Mouse (Mus musculus) liver, adult (tissue): Measurements from ENCODE around the gene Igfbp3.

Experiments
- GATA4 ChIP-seq: IDR thresholded peaks from 2 replicates; pipeline ENCODE4 v1.6.1; 2014; ENCODE audit warnings: mild to moderate bottlenecking, low read length; ENCODE audit not compliant: insufficient replicate concordance

Gene Igfbp3

DNA sequence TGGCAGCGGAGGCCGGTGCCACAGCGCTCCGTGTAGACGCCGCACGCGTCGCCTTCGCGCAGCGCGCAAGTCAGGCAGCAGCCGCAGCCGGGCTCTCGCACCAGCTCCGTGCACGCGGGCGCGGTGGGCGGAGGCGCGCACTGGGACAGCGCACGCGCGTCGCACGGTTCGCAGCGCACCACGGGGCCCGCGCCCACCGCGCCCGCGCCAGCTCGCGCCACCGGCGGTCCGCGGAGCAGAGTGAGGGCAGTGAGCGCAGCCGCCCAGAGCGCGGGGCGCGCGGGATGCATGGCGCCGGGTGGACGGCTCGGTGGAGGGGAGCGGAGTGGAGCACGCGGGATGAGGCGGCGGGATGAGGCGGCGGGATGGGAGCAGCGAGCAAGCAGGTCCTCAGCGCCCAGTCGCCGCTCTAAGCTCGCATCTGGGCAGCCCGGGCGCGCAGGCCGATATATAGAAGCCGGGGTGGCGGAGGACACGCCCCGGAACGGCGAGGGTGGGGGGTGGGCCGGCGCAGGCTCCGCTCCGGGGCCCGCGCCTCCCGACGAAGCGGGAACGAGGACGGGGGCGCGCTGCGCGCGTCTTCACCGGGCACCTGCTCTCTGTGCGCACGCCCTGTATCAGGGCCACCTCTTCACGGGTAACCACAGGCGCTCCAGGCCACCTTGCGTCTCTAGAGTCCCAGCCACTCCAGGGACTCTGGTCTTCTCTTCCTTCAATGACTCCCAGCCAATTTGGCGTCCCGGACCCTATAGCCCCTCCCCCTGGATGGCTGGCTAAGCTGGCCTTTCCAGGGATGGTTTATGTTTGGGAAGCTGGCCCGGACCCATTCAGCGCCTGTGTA lies at the start of gene Igfbp3:
Gene Igfbp3, minus strand, starts transcription at position 423 of the 841 bp plus-strand sequence.
- TF ChIP-seq GATA4, result no peak

DNA sequence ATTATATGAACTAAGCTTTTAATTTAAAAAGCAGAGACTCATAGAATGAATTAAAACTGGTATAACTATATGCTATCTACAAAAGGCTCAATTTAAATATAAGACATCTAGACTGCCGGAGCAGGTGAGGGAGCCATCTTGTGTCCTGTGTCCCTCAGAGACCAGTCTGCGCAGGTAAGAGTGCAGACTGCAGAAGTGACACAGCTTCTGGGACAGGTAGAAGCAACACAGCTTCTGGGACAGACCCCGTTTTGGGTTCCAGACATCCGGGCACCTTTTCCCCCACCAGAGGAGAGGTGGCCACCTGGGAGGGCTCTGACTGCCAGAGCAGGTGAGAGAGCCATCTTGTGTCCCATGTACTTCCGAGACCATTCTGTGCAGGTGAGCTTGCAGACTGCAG lies 37.1 kb upstream of the Igfbp3 start:
- TF ChIP-seq GATA4, result no peak

DNA sequence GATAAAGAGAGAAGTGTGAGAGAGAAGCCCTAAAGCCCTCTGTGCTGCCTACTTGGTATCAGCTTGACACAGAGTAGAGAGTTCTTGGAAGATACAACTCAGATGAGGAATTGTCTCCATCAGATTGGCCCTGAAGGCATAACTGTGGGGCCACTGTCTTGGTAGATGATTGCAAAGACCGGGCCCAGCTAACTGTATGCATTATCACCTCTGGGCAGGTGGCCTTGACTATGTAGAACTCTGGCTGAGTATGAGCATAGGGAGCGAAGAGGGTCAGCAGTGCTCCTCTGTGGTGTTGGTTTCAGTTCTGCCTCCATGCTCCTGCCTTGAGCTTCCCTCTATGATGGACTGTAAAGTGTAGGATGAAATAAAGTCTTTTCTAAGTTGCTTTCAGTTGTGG lies 36.7 kb upstream of the Igfbp3 start:
- TF ChIP-seq GATA4, result no peak

DNA sequence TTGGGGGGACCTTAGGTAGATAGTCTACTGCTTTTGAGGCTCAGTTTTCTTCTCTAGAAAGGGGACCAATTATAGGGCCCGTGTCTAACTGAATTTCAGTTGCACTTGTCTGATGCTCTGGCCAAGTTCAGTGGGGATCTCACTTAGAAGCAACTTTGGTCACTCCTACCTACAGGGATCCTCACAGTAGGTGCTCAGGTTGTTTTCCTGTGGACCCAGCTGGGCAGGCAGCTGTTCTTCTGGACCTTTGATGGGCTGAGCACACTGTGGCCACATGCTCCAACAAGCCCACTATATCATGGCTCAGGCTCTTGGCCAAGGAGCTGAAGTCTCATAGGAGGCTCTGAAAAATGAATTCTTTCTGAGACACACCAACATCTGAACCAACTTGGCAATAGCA lies 31.1 kb upstream of the Igfbp3 start:
- TF ChIP-seq GATA4, result no peak

DNA sequence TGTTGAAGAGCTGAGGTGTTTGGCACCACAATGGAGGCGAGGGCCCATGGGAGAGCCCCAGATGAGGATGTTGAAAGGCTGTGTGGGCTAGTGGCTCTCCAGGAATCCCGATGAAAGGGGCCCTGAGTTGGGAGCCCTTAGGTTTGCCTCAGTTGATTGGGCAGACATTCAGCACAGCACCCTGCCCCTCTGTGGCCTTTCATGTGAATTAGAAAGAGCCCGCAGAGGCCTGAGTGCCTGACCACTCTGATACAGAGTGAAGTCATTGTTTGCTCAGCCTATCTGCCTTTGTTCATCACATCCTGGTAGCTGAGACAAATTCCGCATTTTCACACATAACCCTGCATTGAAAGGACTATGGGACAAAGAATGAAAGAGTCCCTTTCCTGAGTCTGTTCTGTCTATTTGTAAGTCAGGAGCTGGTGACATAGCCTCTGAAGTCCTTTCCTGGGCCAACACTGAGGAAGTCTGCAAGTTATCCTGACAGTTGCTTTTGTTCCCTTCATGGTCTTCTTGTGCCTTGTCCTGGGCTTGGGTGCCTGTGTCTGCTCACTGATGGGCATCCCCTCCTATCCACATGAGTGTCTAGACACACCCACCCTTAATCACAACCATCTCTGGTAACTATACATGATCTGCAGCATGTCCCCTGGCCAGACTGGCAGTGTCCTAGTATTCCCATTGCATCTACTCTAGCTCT lies 25.5 kb upstream of the Igfbp3 start:
- TF ChIP-seq GATA4, result no peak

DNA sequence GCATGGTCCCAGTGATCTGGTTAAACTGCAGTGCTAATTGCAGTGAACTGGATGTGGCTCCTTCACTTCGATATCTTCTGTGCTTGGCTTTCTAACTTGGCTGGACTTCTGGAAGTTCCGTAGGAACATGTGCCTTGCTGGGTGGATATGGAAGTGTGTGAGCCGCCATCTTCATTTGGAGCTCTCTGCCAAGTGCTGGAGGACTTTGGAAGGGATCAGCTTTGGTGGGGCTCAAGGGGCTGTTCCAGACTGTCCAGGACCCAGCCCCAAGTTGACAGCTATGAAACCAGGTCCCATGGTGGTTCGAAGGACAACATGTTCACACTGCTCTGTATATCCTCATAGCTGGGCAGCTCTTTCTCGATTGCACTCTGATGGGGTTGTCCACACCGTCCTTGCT lies 24.8 kb upstream of the Igfbp3 start:
- no peak for TF ChIP-seq GATA4

DNA sequence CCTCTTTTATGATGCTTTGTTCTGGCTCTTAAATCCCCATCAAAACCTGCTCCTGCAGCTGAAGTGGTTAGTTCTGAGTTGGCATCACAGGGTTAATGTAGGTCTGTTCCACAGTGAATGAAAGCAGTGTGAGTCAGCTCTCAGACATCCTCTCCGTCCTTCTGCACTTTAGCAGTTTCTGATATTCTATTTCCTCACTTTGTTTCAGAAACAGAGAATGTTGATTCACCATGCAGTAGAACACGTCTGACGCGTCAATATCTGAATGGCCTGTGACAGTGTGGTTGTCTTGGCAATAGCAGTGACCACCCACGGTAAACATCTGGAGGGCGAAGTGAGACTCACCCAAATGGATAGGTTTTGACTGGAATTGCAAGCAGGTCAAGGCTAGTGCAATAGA lies 24.0 kb upstream of the Igfbp3 start:
- TF ChIP-seq GATA4, result no peak

DNA sequence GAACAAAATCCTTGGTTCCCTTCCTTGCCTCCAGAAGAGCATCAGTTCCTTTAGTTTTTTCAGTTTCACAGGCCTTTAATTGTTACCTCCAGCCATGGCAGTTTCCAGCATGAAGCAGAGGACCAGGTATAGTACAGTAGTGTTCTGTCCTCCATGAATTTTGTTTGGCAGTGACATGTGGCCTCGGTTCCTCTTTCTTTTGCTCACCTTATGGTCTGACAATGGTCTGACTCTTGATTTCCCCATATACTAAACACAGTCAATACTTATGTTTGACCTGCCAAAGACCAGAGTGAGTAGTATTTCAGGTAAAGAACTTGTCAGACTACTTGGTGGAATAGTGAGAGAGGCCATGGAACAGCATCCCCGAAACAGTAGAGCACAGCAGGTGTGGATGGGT lies 23.0 kb upstream of the Igfbp3 start:
- TF ChIP-seq GATA4, result no peak

DNA sequence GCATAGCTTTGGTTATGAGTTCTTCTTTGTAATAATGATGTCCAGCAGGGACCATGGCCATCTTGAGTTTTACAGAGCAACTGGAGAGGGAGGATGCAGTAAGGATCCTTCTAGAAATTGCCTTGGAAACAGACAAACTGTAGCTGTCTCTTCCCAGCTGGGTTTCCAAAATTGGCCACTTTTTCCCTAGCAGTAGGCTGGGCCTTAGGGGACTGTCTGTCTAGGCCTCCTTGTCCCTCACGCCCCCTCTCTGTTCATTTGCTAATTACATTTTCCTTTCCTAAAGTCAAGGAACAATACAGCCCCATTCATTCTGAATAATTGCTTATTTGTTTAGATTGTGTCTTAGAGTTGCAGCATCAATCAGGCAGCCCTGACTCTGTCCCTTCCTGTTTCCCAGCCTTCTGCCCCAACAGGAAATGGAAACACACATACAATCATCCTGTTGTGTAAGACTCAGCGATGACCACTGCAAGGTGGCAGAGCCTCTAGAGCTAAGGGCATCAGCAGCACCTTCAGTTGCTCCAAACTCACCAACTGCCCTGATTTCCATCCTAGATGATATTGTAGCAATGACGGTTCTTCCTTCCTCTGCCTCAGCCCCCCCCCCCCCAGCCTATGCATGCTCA lies 21.4 kb upstream of the Igfbp3 start:
- TF ChIP-seq GATA4, result no peak

DNA sequence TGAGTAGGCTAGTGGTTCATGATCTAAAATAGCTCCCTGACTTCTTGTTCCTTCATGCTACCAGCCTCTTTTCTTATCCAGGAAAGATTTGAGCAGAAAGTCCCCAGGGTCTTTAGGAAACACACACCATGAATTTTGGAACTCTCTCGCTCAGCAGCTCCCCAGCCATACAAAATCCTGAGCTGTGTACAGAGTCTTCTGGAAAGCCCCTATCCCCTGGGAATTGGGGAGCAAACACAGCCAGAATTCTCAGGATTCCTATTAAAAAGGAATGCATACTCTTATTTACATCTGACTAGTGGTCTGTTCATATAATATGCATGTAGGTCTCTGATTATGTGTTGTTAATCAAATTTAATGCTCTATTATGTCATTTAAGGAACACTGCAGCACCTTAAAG lies 20.7 kb upstream of the Igfbp3 start:
- TF ChIP-seq GATA4, result no peak

DNA sequence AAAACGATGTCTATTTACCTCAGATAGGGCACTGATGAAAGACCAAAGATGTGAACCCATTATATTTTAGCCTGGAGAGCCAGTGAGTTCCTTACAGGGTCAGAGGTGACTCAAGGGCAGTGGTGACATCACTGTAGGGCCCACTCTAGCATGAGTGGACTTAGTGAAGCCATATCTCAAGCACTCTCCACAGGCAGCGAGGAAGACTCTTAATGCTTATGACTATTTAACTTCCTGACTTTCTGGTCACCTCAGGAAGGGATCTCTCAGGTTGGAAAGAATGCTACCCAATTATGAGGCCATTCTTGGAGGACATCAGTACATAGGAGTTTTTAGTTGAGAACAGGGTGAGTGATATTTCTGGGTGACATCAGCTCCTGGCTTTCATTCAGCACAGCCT lies 19.6 kb upstream of the Igfbp3 start:
- no peak for TF ChIP-seq GATA4

DNA sequence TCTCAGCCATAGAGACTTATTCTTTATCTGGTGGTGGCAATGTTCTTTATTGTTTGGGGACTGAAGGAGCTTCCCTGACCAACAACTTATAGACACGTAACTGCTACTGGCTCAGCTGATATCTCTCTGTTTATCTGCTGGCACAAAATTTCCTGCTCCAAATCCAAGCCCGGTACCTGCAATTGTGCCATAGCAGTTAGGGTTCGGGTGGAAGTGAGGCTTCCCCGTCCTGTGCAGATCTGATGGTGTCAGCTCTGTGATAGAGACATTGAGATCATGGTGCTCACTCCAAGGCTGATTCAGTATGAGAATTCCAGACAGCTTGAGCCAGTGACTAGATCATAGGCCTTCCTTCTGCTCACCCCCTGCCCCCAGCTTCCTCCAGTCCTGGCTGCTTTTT lies 18.2 kb upstream of the Igfbp3 start:
- no peak for TF ChIP-seq GATA4

DNA sequence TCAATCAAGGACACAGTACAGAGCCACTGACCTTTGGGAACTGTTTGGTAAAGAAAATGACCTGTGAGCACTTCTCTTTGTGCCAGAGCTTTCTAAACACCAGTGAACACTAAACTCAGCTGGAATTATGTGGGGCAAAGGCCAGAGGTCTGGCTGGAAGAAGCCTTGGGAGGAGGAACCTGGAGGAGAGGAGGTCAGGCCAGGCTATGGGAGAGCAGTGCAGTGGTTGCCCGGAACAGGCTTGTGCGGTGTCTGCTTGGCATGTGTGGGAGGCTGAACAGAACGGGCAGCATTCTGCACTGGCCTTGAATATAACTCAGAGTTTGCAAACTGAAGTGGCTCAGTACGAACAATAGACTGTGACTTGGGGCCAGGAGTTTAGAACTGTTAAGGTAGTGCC lies 16.3 kb upstream of the Igfbp3 start:
- no peak for TF ChIP-seq GATA4

DNA sequence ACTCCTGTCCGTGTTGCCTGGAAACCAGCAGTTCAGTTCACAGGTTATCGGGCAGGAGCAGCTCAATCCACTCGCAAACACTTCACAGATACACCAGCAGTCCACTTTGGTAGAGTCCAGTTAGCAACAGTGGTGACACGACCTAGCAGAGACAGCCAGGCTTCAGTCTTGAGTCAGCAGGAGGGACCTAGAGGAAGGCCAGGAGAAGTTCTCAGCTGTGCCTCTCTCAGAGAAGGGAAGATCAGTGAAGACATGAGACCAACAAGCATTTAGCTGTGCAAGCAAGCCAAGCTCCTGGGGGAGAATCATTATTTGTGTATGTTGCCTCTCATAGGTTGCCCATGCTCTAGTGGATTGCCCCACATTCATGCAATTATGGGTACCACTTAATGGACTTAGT lies 14.4 kb upstream of the Igfbp3 start:
- no peak for TF ChIP-seq GATA4

DNA sequence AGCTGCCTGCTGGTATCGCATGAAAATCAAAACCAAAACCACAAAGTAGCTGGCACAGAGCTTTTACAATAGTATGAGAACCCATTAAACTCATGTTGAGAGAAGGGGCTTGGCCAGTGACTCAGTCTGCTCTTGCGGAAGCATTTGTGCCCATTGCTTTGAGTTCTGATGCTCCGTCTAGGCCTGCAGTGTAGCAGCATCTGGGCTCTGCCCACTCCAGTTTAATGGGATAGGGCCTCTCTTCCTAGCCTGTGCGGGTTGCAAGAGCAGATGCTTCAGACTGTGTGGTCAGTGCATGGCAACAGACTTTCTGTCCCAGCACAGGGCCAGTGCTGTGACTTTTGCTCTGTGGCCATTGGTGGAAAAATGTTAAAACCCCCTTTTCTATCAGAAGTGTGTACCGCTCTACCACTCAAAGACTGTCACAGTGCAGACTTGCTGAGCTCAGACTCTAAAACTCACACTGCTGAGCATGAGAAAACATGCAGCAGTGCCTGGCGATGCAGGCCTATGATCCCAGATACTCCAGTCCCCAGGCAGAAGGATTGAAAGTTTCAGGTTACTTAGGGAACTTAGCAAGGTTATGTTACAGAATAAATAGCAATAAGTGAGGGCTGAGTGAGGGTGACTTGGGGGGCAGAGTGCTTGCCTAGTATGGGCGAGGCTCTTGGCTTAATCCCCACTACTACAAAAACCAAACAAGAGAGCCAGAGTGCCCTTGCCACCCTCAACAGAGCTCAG lies 13.3 kb upstream of the Igfbp3 start:
- no peak for TF ChIP-seq GATA4
